Mouse (Mus musculus) gastrocnemius, postnatal 4 days (tissue): ENCODE results near the gene Faap20. TPM values are rescaled to one million over a fixed set of nuclear protein-coding genes. Genes with fewer than 3 reads are reported as not detected.

Experiments used
- total RNA-seq, 2 experiments: library from RNA; stranded (reverse); gene quantifications; 2 replicates each; pipeline ENCODE4 v1.2.3; 2021

The Faap20 gene
- total RNA-seq, 2 experiments from 2014 or later = 41.0 to 44.3 TPM

Other genes starting within 250 kb of the Faap20 start
- under 1 TPM; 0.15 to 0.29 TPM for gene Plch2, start 193.0 kb upstream of the Faap20 start, total RNA-seq
- 10 to 100 TPM; 12.2 to 14.0 TPM for gene Pex10, start 182.8 kb upstream of the Faap20 start, total RNA-seq
- 10 to 100 TPM; 61.1 to 63.1 TPM for gene Rer1, start 163.4 kb upstream of the Faap20 start, total RNA-seq
- gene Morn1, start 163.2 kb upstream of the Faap20 start, total RNA-seq = 1 to 10 TPM; 3.9 to 4.4 TPM
- gene Ski, start 27.2 kb upstream of the Faap20 start, total RNA-seq = 100 to 1,000 TPM; 133 to 138 TPM
- 1 to 10 TPM; 4.4 to 5.4 TPM for gene Prkcz, start 111.6 kb downstream of the Faap20 start, total RNA-seq
- gene Gabrd, start 148.3 kb downstream of the Faap20 start, total RNA-seq = 1 to 10 TPM in 1 of 2 experiments, under 1 TPM in 1; 0.78 to 1.2 TPM
- gene Cfap74, start 159.4 kb downstream of the Faap20 start, total RNA-seq = 1 to 10 TPM; 1.7 to 2.6 TPM
- 10 to 100 TPM; 65.3 to 85.5 TPM for gene Tmem52, start 219.3 kb downstream of the Faap20 start, total RNA-seq
- gene Gnb1, start 241.6 kb downstream of the Faap20 start, total RNA-seq = 100 to 1,000 TPM; 272 to 286 TPM